Mouse (Mus musculus) heart, postnatal 0 days (tissue): Measurements from ENCODE around the gene Ppp2r1b. TPM values are rescaled to one million over a fixed set of nuclear protein-coding genes. Genes with fewer than 3 reads are reported as not detected.

ENCODE experiments used
- ATAC-seq: fragments of 200-750 bp; cut with Nextera tagmentation; 2 replicates; pipeline ENCODE4 v1.8.0; 2017; ENCODE audit warnings: low read depth, moderate number of reproducible peaks, moderate library complexity; ENCODE audit not compliant: insufficient read depth
- DNase-seq: peaks from one replicate; pipeline ENCODE4 v3.0.0-alpha.2; 2016; ENCODE audit warnings: low spot score
- H3K27ac ChIP-seq: fragments of 300-500 bp; sonication (generic); 2 replicates; pipeline ENCODE4 v1.5.1; 2014; ENCODE audit warnings: low read depth, mild to moderate bottlenecking
- H3K27me3 ChIP-seq: fragments of 300-500 bp; sonication (generic); 2 replicates; pipeline ENCODE4 v1.6.1; 2014; ENCODE audit warnings: low read length, mixed read lengths; ENCODE audit not compliant: control insufficient read depth, insufficient read depth
- H3K36me3 ChIP-seq: fragments of 300-500 bp; sonication (generic); replicated peaks from 2 replicates; pipeline ENCODE4 v1.6.1; 2014; ENCODE audit warnings: low read length, mixed read lengths; ENCODE audit not compliant: control insufficient read depth, insufficient read depth
- H3K4me1 ChIP-seq: fragments of 300-500 bp; sonication (generic); 2 replicates; pipeline ENCODE4 v1.6.1; 2014; ENCODE audit warnings: antibody characterized with exemption; ENCODE audit not compliant: control insufficient read depth, insufficient read depth
- H3K4me2 ChIP-seq: fragments of 300-500 bp; sonication (generic); 2 replicates; pipeline ENCODE4 v1.6.1; 2014; ENCODE audit warnings: low read depth, mild to moderate bottlenecking, low read length, moderate library complexity
- H3K4me3 ChIP-seq: fragments of 300-500 bp; sonication (generic); 2 replicates; pipeline ENCODE4 v1.5.1; 2014; ENCODE audit warnings: low read depth, low read length
- H3K9ac ChIP-seq: fragments of 300-500 bp; sonication (generic); replicated peaks from 2 replicates; pipeline ENCODE4 v1.6.1; 2014; ENCODE audit warnings: low read depth, low read length, mixed read lengths
- H3K9me3 ChIP-seq: fragments of 300-500 bp; sonication (generic); replicated peaks from 2 replicates; pipeline ENCODE4 v1.6.1; 2016; ENCODE audit warnings: low read length; ENCODE audit not compliant: control insufficient read depth
- CTCF ChIP-seq: IDR thresholded peaks from 2 replicates; pipeline ENCODE4 v1.5.1; 2016; ENCODE audit warnings: antibody characterized with exemption, control low read depth, low read depth
- EP300 ChIP-seq: IDR thresholded peaks from 2 replicates; pipeline ENCODE4 v1.6.1; 2016; ENCODE audit warnings: antibody characterized with exemption, low read depth
- WGBS: fragments of 180-500 bp; shearing (Covaris S2); extraction: QIAGEN DNeasy Blood & Tissue Kit; methylation state at CpG from one replicate; pipeline ENCODE4 v1.1.7; 2014; 5-methylcytosine and 5-hydroxymethylcytosine counted together
- polyA plus RNA-seq: library from polyadenylated mRNA; unstranded; fragments of >200 nt; fragmentation: Nextera tagmentation; extraction: Ambion mirVana; gene quantifications from 2 replicates; pipeline ENCODE4 v1.2.1, GENCODE M21; 2015
- total RNA-seq: library from RNA; depleted of rRNA; stranded (reverse); fragments of >200 nt; gene quantifications from 2 replicates; pipeline ENCODE4 v1.2.3, GENCODE M21; 2014; ENCODE audit warnings: low replicate concordance

Gene Ppp2r1b
- total and polyA plus RNA-seq, 2 experiments from 2014 or later: 15.3 to 17.8 TPM

GRCm38 (mm10) chr9:50904196-50904847 lies 59.2 kb downstream of the Ppp2r1b start:
- TF ChIP-seq CTCF (no peak), EP300 (no peak)
- Histone ChIP-seq H3K9ac (no peak overlapping the region), H3K4me3 (no peak overlapping the region), H3K4me1 (peaks cover 23% of the 10 kb centered on the region), H3K9me3 (no peaks in the 10 kb centered on the region), H3K4me2 (no peak overlapping the region), H3K27ac (no peak overlapping the region), H3K36me3 (peaks cover 23% of the 10 kb centered on the region; the same call in 1 of the 2 replicates), H3K27me3 (no peaks in the 10 kb centered on the region)
- no peak for ATAC-seq
- DNase-seq: no peak
- WGBS: 73% methylated on average over 6 of the region's 6 CpGs

DNA sequence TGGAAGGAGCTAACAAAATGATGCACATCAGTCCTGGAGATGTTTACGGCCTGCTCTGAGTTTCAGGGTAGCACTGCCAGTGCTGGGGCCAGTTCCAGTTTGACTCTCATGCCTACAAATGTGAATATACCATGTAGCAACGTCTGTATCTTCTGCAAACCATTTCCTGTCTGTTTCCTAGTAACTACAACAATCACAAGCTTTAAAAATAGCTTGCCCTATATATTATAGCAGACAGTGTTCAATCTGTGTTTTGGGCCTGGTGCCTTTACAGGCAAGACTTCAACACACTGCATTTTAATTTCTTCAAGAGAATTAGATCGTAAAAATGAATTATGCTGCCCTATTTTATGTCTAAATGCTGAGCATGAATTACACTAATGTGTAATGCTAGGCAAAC lies 60.2 kb downstream of the Ppp2r1b start:
- Histone ChIP-seq H3K4me3 (no peak overlapping the region), H3K36me3 (peaks cover 23% of the 10 kb centered on the region; the same call in 1 of the 2 replicates), H3K4me1 (peaks cover 19% of the 10 kb centered on the region), H3K27ac (no peak overlapping the region; the same call in 1 of the 2 replicates), H3K4me2 (no peak overlapping the region), H3K27me3 (no peaks in the 10 kb centered on the region), H3K9ac (no peak overlapping the region), H3K9me3 (no peaks in the 10 kb centered on the region)
- 58% methylated on average over 3 of the region's 3 CpGs for WGBS
- DNase-seq: no peak
- ATAC-seq: no peak
- TF ChIP-seq CTCF: no peak
- TF ChIP-seq EP300: no peak

DNA sequence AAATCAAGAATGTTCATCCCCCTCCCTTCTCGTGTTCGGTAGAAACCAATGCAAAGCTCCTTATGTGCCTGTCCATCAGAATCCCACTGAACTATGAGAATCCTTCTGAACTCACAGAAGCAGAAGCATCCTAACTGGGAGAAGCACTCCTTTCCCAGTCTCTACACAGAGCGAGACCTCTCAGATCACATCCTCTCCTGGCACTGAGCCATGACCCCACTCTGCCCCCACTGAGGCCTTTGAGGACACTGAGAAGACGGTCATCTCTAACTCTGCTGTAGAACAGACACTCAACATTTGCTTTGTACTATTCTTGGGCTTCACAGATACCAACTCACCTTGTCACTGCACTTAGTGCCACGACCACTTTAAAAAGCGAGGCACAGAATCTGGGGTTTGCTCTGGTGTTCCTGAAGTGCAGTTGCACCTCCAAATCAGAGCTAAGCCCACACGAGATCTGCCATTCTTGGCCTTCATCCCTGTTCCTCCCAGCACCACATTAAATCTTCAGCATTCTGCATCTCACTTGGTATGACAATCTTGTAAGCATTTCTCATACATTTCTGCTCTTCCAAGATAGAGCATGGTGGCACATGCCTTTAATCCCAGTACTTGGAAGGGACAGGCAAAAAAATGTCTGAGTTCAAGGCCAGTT lies 66.9 kb downstream of the Ppp2r1b start:
- Histone ChIP-seq H3K4me2 (no peak overlapping the region), H3K27ac (no peak overlapping the region)
- ATAC-seq: no peak

GRCm38 (mm10) chr9:50918131-50918530 lies 73.0 kb downstream of the Ppp2r1b start:
- Histone ChIP-seq H3K36me3 (peaks cover 9% of the 10 kb centered on the region), H3K4me2 (no peak overlapping the region), H3K27ac (no peak overlapping the region), H3K9me3 (no peaks in the 10 kb centered on the region), H3K9ac (no peak overlapping the region), H3K27me3 (no peaks in the 10 kb centered on the region), H3K4me3 (no peak overlapping the region), H3K4me1 (peaks cover 4% of the 10 kb centered on the region; the same call in 1 of the 2 replicates)
- WGBS: 90% methylated on average over 3 of the region's 3 CpGs
- DNase-seq: no peak
- ATAC-seq: no peak
- TF ChIP-seq CTCF: no peak
- no peak for TF ChIP-seq EP300

More for the DNA sequence above, 66.9 kb downstream of the Ppp2r1b start:
- Histone ChIP-seq H3K9ac (no peak overlapping the region), H3K4me1 (peaks cover 4% of the 10 kb centered on the region; the same call in 1 of the 2 replicates), H3K9me3 (no peaks in the 10 kb centered on the region), H3K36me3 (peaks cover 28% of the 10 kb centered on the region), H3K4me3 (no peak overlapping the region), H3K27me3 (no peaks in the 10 kb centered on the region)
- TF ChIP-seq EP300: no peak
- TF ChIP-seq CTCF: no peak
- DNase-seq: no peak
- WGBS: 64% methylated on average over 7 of the region's 7 CpGs

- H3K9me3 ChIP-seq: no peaks in the 10 kb centered on the region
- DNase-seq (no peak), ATAC-seq (no peak)
- H3K36me3 ChIP-seq: peaks cover 5% of the 10 kb centered on the region; the same call in 1 of the 2 replicates
- H3K4me1 ChIP-seq: peaks cover 4% of the 10 kb centered on the region; the same call in 1 of the 2 replicates
- no peaks in the 10 kb centered on the region for H3K27me3 ChIP-seq
- H3K4me3 ChIP-seq: no peak overlapping the region
- H3K4me2 ChIP-seq: no peak overlapping the region
- WGBS: 95% methylated on average over 2 of the region's 2 CpGs
- H3K9ac ChIP-seq: no peak overlapping the region
- TF ChIP-seq EP300 (no peak), CTCF (no peak)
- no peak overlapping the region for H3K27ac ChIP-seq
Measured at GRCm38 (mm10) chr9:50919554-50919953, 74.5 kb downstream of the Ppp2r1b start.
